Mouse (Mus musculus) intestine, embryonic 14.5 days (tissue): ENCODE data around the gene Atg4d. TPM values are rescaled to one million over a fixed set of nuclear protein-coding genes. Genes with fewer than 3 reads are reported as not detected.
A peak's percentile ranks its signal among the peaks of the same experiment; 100 is the strongest.
"Not testable (repeated sequence)": the region's sequence is repeated elsewhere in the genome, so short reads cannot be mapped to it uniquely, and the experiment has no call there.

ENCODE experiments used
- ATAC-seq: fragments of 200-750 bp; cut with Nextera tagmentation; replicated peaks from 2 replicates; pipeline ENCODE4 v1.8.0; 2017; ENCODE audit warnings: low read depth, moderate number of reproducible peaks, moderate TSS enrichment, moderate library complexity; ENCODE audit not compliant: low FRiP score, low TSS enrichment
- DNase-seq: peaks from one replicate; pipeline ENCODE4 v3.0.0-alpha.2; 2018; ENCODE audit warnings: low spot score
- H3K27ac ChIP-seq: fragments of 300-500 bp; sonication (generic); 2 replicates; pipeline ENCODE4 v1.5.1; 2014; ENCODE audit warnings: low read depth, mild to moderate bottlenecking, control low read depth
- H3K27me3 ChIP-seq: fragments of 300-500 bp; sonication (generic); replicated peaks from 2 replicates; pipeline ENCODE4 v1.6.1; 2014; ENCODE audit warnings: low read length, control low read depth; ENCODE audit not compliant: control insufficient read depth, insufficient read depth
- H3K36me3 ChIP-seq: fragments of 300-500 bp; sonication (generic); 2 replicates; pipeline ENCODE4 v1.6.1; 2014; ENCODE audit warnings: low read length, control low read depth; ENCODE audit not compliant: control insufficient read depth, insufficient read depth
- H3K4me1 ChIP-seq: fragments of 300-500 bp; sonication (generic); replicated peaks from 2 replicates; pipeline ENCODE4 v1.6.1; 2014; ENCODE audit warnings: low read length, control low read depth, mixed read lengths; ENCODE audit not compliant: control insufficient read depth, insufficient read depth
- H3K4me2 ChIP-seq: fragments of 300-500 bp; sonication (generic); 2 replicates; pipeline ENCODE4 v1.6.1; 2014; ENCODE audit warnings: low read length
- H3K4me3 ChIP-seq: fragments of 300-500 bp; sonication (generic); 2 replicates; pipeline ENCODE4 v1.5.1; 2014; ENCODE audit warnings: low read depth, low read length, control low read depth, mixed read lengths
- H3K9ac ChIP-seq: fragments of 300-500 bp; sonication (generic); 2 replicates; pipeline ENCODE4 v1.6.1; 2014; ENCODE audit warnings: mild to moderate bottlenecking, low read length
- H3K9me3 ChIP-seq: fragments of 300-500 bp; sonication (generic); 2 replicates; pipeline ENCODE4 v1.6.1; 2016; ENCODE audit warnings: low read length, control low read depth; ENCODE audit not compliant: control insufficient read depth
- WGBS: fragments of 180-500 bp; shearing (Covaris S2); extraction: QIAGEN DNeasy Blood & Tissue Kit; methylation state at CpG from one replicate; pipeline ENCODE4 v1.1.7; 2014; 5-methylcytosine and 5-hydroxymethylcytosine counted together
- polyA plus RNA-seq: library from polyadenylated mRNA; unstranded; fragments of >200 nt; fragmentation: Nextera tagmentation; extraction: Ambion mirVana; gene quantifications from 2 replicates; pipeline ENCODE4 v1.2.1, GENCODE M21; 2014

Atg4d gene
- polyA plus RNA-seq, result 42.6 and 45.4 TPM in 2 replicates

- Histone ChIP-seq H3K27me3 (no peaks in the 10 kb centered on the region), H3K9me3 (no peaks in the 10 kb centered on the region), H3K36me3 (peaks cover 32% of the 10 kb centered on the region), H3K9ac (peak within 1 kb of the TSS; percentile 87), H3K4me2 (peak within 1 kb of the TSS; percentile 82), H3K4me3 (peak within 1 kb of the TSS; percentile 95), H3K27ac (peak within 1 kb of the TSS; percentile 44), H3K4me1 (peaks cover 9% of the 10 kb centered on the region; the same call in 1 of the 2 replicates)
- ATAC-seq (peak; percentile 95), DNase-seq (peak; percentile 94)
- under 1% methylated on average over 49 of the region's 49 CpGs for WGBS
Observed at GRCm38 (mm10) chr9:21265000-21265561, at the start of gene Atg4d. Gene Atg4d, plus strand, starts transcription at chr9:21265293.

GRCm38 (mm10) chr9:21216050-21216841 is 48.8 kb upstream of the Atg4d start:
- Histone ChIP-seq H3K4me2 (no peak overlapping the region), H3K9me3 (no peaks in the 10 kb centered on the region), H3K36me3 (no peaks in the 10 kb centered on the region), H3K27ac (no peak overlapping the region), H3K9ac (no peak overlapping the region), H3K27me3 (no peaks in the 10 kb centered on the region), H3K4me1 (no peaks in the 10 kb centered on the region), H3K4me3 (no peak overlapping the region)
- ATAC-seq, result no peak
- 65% methylated on average over 25 of the region's 25 CpGs for WGBS
- DNase-seq, result no peak

GRCm38 (mm10) chr9:21219820-21220219 is 45.3 kb upstream of the Atg4d start:
- WGBS, result 52% methylated on average over 3 of the region's 3 CpGs
- no peak for DNase-seq
- H3K4me3 ChIP-seq, result no peak overlapping the region
- ATAC-seq, result no peak
- no peak overlapping the region for H3K27ac ChIP-seq
- no peaks in the 10 kb centered on the region for H3K36me3 ChIP-seq
- no peaks in the 10 kb centered on the region for H3K4me1 ChIP-seq
- H3K4me2 ChIP-seq, result no peak overlapping the region
- H3K9ac ChIP-seq, result no peak overlapping the region
- no peaks in the 10 kb centered on the region; the same call in 1 of the 2 replicates for H3K9me3 ChIP-seq
- H3K27me3 ChIP-seq, result no peaks in the 10 kb centered on the region

GRCm38 (mm10) chr9:21220490-21221382 is 44.4 kb upstream of the Atg4d start:
- no peaks in the 10 kb centered on the region for H3K36me3 ChIP-seq
- DNase-seq (peak; percentile 97), ATAC-seq (peak; percentile 77)
- H3K4me3 ChIP-seq, result peak overlapping the region; percentile 18; the same call in 1 of the 2 replicates
- peak overlapping the region; percentile 44 for H3K4me2 ChIP-seq
- 14% methylated on average over 21 of the region's 21 CpGs for WGBS
- no peaks in the 10 kb centered on the region; the same call in 1 of the 2 replicates for H3K9me3 ChIP-seq
- H3K27ac ChIP-seq, result no peak overlapping the region
- no peaks in the 10 kb centered on the region for H3K27me3 ChIP-seq
- H3K4me1 ChIP-seq, result no peaks in the 10 kb centered on the region
- H3K9ac ChIP-seq, result no peak overlapping the region

- WGBS, result 26% methylated on average over 7 of the region's 7 CpGs
- ATAC-seq (no peak), DNase-seq (no peak)
- Histone ChIP-seq H3K4me3 (no peak overlapping the region), H3K27ac (no peak overlapping the region), H3K36me3 (no peaks in the 10 kb centered on the region), H3K4me2 (no peak overlapping the region), H3K9me3 (no peaks in the 10 kb centered on the region; the same call in 1 of the 2 replicates), H3K4me1 (no peaks in the 10 kb centered on the region), H3K9ac (no peak overlapping the region), H3K27me3 (no peaks in the 10 kb centered on the region)
Observed at GRCm38 (mm10) chr9:21221383-21221929, 43.6 kb upstream of the Atg4d start.

GRCm38 (mm10) chr9:21223490-21223889 is 41.6 kb upstream of the Atg4d start:
- not testable (repeated sequence) for H3K9ac ChIP-seq, H3K4me1 ChIP-seq, ATAC-seq, H3K27me3 ChIP-seq, H3K4me2 ChIP-seq, H3K27ac ChIP-seq, H3K9me3 ChIP-seq, DNase-seq, H3K36me3 ChIP-seq, H3K4me3 ChIP-seq
- WGBS, result 100% methylated on average over 1 of the region's 2 CpGs

GRCm38 (mm10) chr9:21223906-21224305 is 41.2 kb upstream of the Atg4d start:
- H3K9me3 ChIP-seq, result no peaks in the 10 kb centered on the region; the same call in 1 of the 2 replicates
- ATAC-seq, result no peak
- WGBS, result 92% methylated on average over 6 of the region's 6 CpGs
- no peaks in the 10 kb centered on the region for H3K36me3 ChIP-seq
- H3K4me3 ChIP-seq, result no peak overlapping the region
- no peak overlapping the region for H3K27ac ChIP-seq
- no peak overlapping the region for H3K9ac ChIP-seq
- DNase-seq, result no peak
- peaks cover 10% of the 10 kb centered on the region; the same call in 1 of the 2 replicates for H3K4me1 ChIP-seq
- no peak overlapping the region for H3K4me2 ChIP-seq
- no peaks in the 10 kb centered on the region for H3K27me3 ChIP-seq
